Mouse (Mus musculus): ENCODE data around the gene Tmem178b. TPM values are rescaled to one million over a fixed set of nuclear protein-coding genes. Genes with fewer than 3 reads are reported as not detected.

The Tmem178b gene
- polyA plus RNA-seq, 1 experiment: not detected

GRCm38 (mm10) chr6:40023592-40024335 lies 150.7 kb downstream of the Tmem178b start:
- TF ChIP-seq TAL1 (IDR thresholded peaks at IDR 0.05; ENCODE audit: low read length) (no peak), GATA1 (IDR thresholded peaks at IDR 0.05; ENCODE audit: low read length) (no peak)

GRCm38 (mm10) chr6:40024336-40024934 lies 151.4 kb downstream of the Tmem178b start:
- H3K4me1 ChIP-seq (ENCODE audit: control insufficient read depth): no peaks in the 10 kb centered on the region
- H3K36me3 ChIP-seq (ENCODE audit: control insufficient read depth): no peaks in the 10 kb centered on the region
- no peaks in the 10 kb centered on the region for H3K27me3 ChIP-seq (ENCODE audit: control insufficient read depth)
- TF ChIP-seq TAL1 (IDR thresholded peaks at IDR 0.05; ENCODE audit: low read length): no peak
- H3K4me3 ChIP-seq (replicated peaks): no peak overlapping the region
- H3K9me3 ChIP-seq (ENCODE audit: control insufficient read depth, low read length): no peaks in the 10 kb centered on the region

More at GRCm38 (mm10) chr6:40023592-40024335, 150.7 kb downstream of the Tmem178b start:
- Histone ChIP-seq H3K36me3 (ENCODE audit: control insufficient read depth) (no peaks in the 10 kb centered on the region), H3K4me1 (ENCODE audit: control insufficient read depth) (no peaks in the 10 kb centered on the region), H3K27me3 (ENCODE audit: control insufficient read depth) (no peaks in the 10 kb centered on the region), H3K9me3 (ENCODE audit: control insufficient read depth, low read length) (no peaks in the 10 kb centered on the region), H3K4me3 (replicated peaks) (no peak overlapping the region)

GRCm38 (mm10) chr6:40032901-40033300 lies 159.8 kb downstream of the Tmem178b start:
- Histone ChIP-seq H3K36me3 (ENCODE audit: control insufficient read depth) (no peaks in the 10 kb centered on the region), H3K27me3 (ENCODE audit: control insufficient read depth) (no peaks in the 10 kb centered on the region), H3K4me1 (ENCODE audit: control insufficient read depth) (no peaks in the 10 kb centered on the region), H3K4me3 (replicated peaks) (no peak overlapping the region), H3K9me3 (ENCODE audit: control insufficient read depth, low read length) (no peaks in the 10 kb centered on the region)
- TF ChIP-seq TAL1 (IDR thresholded peaks at IDR 0.05; ENCODE audit: low read length): no peak
- TF ChIP-seq GATA1 (IDR thresholded peaks at IDR 0.05; ENCODE audit: low read length): no peak

GRCm38 (mm10) chr6:40033935-40034334 lies 160.9 kb downstream of the Tmem178b start:
- no peaks in the 10 kb centered on the region for H3K27me3 ChIP-seq (ENCODE audit: control insufficient read depth)
- H3K36me3 ChIP-seq (ENCODE audit: control insufficient read depth): no peaks in the 10 kb centered on the region
- H3K4me3 ChIP-seq (replicated peaks): no peak overlapping the region
- H3K9me3 ChIP-seq (ENCODE audit: control insufficient read depth, low read length): no peaks in the 10 kb centered on the region
- H3K4me1 ChIP-seq (ENCODE audit: control insufficient read depth): no peaks in the 10 kb centered on the region
- TF ChIP-seq GATA1 (IDR thresholded peaks at IDR 0.05; ENCODE audit: low read length) (no peak), TAL1 (IDR thresholded peaks at IDR 0.05; ENCODE audit: low read length) (no peak)

- no peaks in the 10 kb centered on the region for H3K27me3 ChIP-seq (ENCODE audit: control insufficient read depth)
- H3K4me1 ChIP-seq (ENCODE audit: control insufficient read depth): no peaks in the 10 kb centered on the region
- no peaks in the 10 kb centered on the region for H3K36me3 ChIP-seq (ENCODE audit: control insufficient read depth)
- TF ChIP-seq TAL1 (IDR thresholded peaks at IDR 0.05; ENCODE audit: low read length): no peak
- TF ChIP-seq GATA1 (IDR thresholded peaks at IDR 0.05; ENCODE audit: low read length): no peak
- no peak overlapping the region for H3K4me3 ChIP-seq (replicated peaks)
- H3K9me3 ChIP-seq (ENCODE audit: control insufficient read depth, low read length): peaks cover 2% of the 10 kb centered on the region; the same call in 1 of the 2 replicates
Observed at GRCm38 (mm10) chr6:40048969-40049908, 176.2 kb downstream of the Tmem178b start.

- H3K36me3 ChIP-seq (ENCODE audit: control insufficient read depth): no peaks in the 10 kb centered on the region
- H3K4me1 ChIP-seq (ENCODE audit: control insufficient read depth): no peaks in the 10 kb centered on the region
- H3K4me3 ChIP-seq (replicated peaks): no peak overlapping the region
- H3K9me3 ChIP-seq (ENCODE audit: control insufficient read depth, low read length): peaks cover 2% of the 10 kb centered on the region; the same call in 1 of the 2 replicates
- no peak for TF ChIP-seq GATA1 (IDR thresholded peaks at IDR 0.05; ENCODE audit: low read length)
- no peak for TF ChIP-seq TAL1 (IDR thresholded peaks at IDR 0.05; ENCODE audit: low read length)
- H3K27me3 ChIP-seq (ENCODE audit: control insufficient read depth): no peaks in the 10 kb centered on the region
Observed at GRCm38 (mm10) chr6:40049909-40050484, 176.9 kb downstream of the Tmem178b start.

GRCm38 (mm10) chr6:40051698-40052097 lies 178.6 kb downstream of the Tmem178b start:
- no peak for TF ChIP-seq TAL1 (IDR thresholded peaks at IDR 0.05; ENCODE audit: low read length)
- no peak for TF ChIP-seq GATA1 (IDR thresholded peaks at IDR 0.05; ENCODE audit: low read length)
- Histone ChIP-seq H3K9me3 (ENCODE audit: control insufficient read depth, low read length) (peaks cover 2% of the 10 kb centered on the region; the same call in 1 of the 2 replicates), H3K36me3 (ENCODE audit: control insufficient read depth) (no peaks in the 10 kb centered on the region), H3K27me3 (ENCODE audit: control insufficient read depth) (no peaks in the 10 kb centered on the region), H3K4me1 (ENCODE audit: control insufficient read depth) (no peaks in the 10 kb centered on the region), H3K4me3 (replicated peaks) (no peak overlapping the region)

GRCm38 (mm10) chr6:40052593-40052992 lies 179.5 kb downstream of the Tmem178b start:
- no peaks in the 10 kb centered on the region for H3K4me1 ChIP-seq (ENCODE audit: control insufficient read depth)
- H3K36me3 ChIP-seq (ENCODE audit: control insufficient read depth): no peaks in the 10 kb centered on the region
- H3K9me3 ChIP-seq (ENCODE audit: control insufficient read depth, low read length): peaks cover 2% of the 10 kb centered on the region; the same call in 1 of the 2 replicates
- no peaks in the 10 kb centered on the region for H3K27me3 ChIP-seq (ENCODE audit: control insufficient read depth)
- no peak overlapping the region for H3K4me3 ChIP-seq (replicated peaks)
- TF ChIP-seq GATA1 (IDR thresholded peaks at IDR 0.05; ENCODE audit: low read length) (no peak), TAL1 (IDR thresholded peaks at IDR 0.05; ENCODE audit: low read length) (no peak)
